Mouse (Mus musculus): ENCODE data around the gene Nit2. TPM values are rescaled to one million over a fixed set of nuclear protein-coding genes. Genes with fewer than 3 reads are reported as not detected.
"Not testable (repeated sequence)": the region's sequence is repeated elsewhere in the genome, so short reads cannot be mapped to it uniquely, and the experiment has no call there.

Nit2 gene
- polyA plus RNA-seq, 1 experiment from 2014 or later, result 100 TPM

GRCm38 (mm10) chr16:57177254-57177653 is 10.1 kb upstream of the Nit2 start:
- ATAC-seq (replicated peaks; ENCODE audit: low FRiP score), result no peak
- H3K4me2 ChIP-seq, result no peak overlapping the region
- WGBS, result 78% methylated on average over 2 of the region's 2 CpGs

GRCm38 (mm10) chr16:57176276-57176675 is 9.1 kb upstream of the Nit2 start:
- Histone ChIP-seq H3K4me3 (replicated peaks) (no peak overlapping the region), H3K36me3 (peaks cover 58% of the 10 kb centered on the region), H3K4me1 (no peaks in the 10 kb centered on the region), H3K9me3 (replicated peaks) (no peaks in the 10 kb centered on the region), H3K27me3 (no peaks in the 10 kb centered on the region), H3K4me2 (no peak overlapping the region), H3K9ac (no peak overlapping the region), H3K27ac (no peak overlapping the region)
- WGBS, result 95% methylated on average over 7 of the region's 7 CpGs
- ATAC-seq (replicated peaks; ENCODE audit: low FRiP score), result no peak

More at GRCm38 (mm10) chr16:57177254-57177653, 10.1 kb upstream of the Nit2 start:
- Histone ChIP-seq H3K27ac (no peak overlapping the region), H3K9me3 (replicated peaks) (no peaks in the 10 kb centered on the region), H3K27me3 (no peaks in the 10 kb centered on the region), H3K4me1 (no peaks in the 10 kb centered on the region), H3K36me3 (peaks cover 60% of the 10 kb centered on the region), H3K4me3 (replicated peaks) (no peak overlapping the region), H3K9ac (no peak overlapping the region)

DNA sequence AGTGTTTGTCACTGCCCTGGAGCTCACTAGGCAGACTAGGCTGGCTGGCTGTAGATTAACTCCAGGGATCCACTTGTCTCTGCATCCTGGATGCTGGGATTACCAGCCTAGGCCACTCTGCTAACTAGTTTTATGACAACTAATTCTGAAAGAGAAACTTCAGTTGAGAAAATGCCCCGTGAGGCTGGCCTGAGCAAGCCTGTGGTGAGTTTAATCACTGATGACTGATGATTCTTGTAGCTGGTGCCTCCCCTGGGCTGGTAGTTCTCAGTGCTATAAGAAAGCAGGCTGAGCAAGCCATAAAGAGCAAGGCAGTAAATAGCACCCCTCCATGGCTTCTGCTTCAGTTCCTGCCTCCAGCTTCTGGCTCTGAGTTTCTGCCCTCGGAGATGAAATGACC is 8.6 kb upstream of the Nit2 start:
- no peaks in the 10 kb centered on the region for H3K9me3 ChIP-seq (replicated peaks)
- no peak overlapping the region for H3K9ac ChIP-seq
- no peak for ATAC-seq (replicated peaks; ENCODE audit: low FRiP score)
- no peak overlapping the region for H3K27ac ChIP-seq
- H3K4me1 ChIP-seq, result no peaks in the 10 kb centered on the region
- H3K4me2 ChIP-seq, result no peak overlapping the region
- H3K36me3 ChIP-seq, result peaks cover 59% of the 10 kb centered on the region
- H3K4me3 ChIP-seq (replicated peaks), result no peak overlapping the region
- 86% methylated on average over 2 of the region's 2 CpGs for WGBS
- no peaks in the 10 kb centered on the region for H3K27me3 ChIP-seq

- ATAC-seq (replicated peaks; ENCODE audit: low FRiP score); H3K4me1 ChIP-seq: not testable (repeated sequence)
Observed at GRCm38 (mm10) chr16:57174480-57174879, 7.3 kb upstream of the Nit2 start.

GRCm38 (mm10) chr16:57171570-57171969 is 4.4 kb upstream of the Nit2 start:
- no peaks in the 10 kb centered on the region for H3K4me1 ChIP-seq
- peaks cover 52% of the 10 kb centered on the region for H3K36me3 ChIP-seq
- no peak overlapping the region for H3K27ac ChIP-seq
- 88% methylated on average over 6 of the region's 6 CpGs for WGBS
- no peak overlapping the region for H3K4me2 ChIP-seq
- H3K4me3 ChIP-seq (replicated peaks), result no peak overlapping the region
- no peaks in the 10 kb centered on the region for H3K27me3 ChIP-seq
- no peak for ATAC-seq (replicated peaks; ENCODE audit: low FRiP score)
- no peaks in the 10 kb centered on the region for H3K9me3 ChIP-seq (replicated peaks)
- no peak overlapping the region for H3K9ac ChIP-seq

More at GRCm38 (mm10) chr16:57174480-57174879, 7.3 kb upstream of the Nit2 start:
- H3K9me3 ChIP-seq (replicated peaks); H3K4me2 ChIP-seq; H3K9ac ChIP-seq; H3K27me3 ChIP-seq; H3K27ac ChIP-seq; H3K4me3 ChIP-seq (replicated peaks): not testable (repeated sequence)
- H3K36me3 ChIP-seq, result peaks cover 66% of the 10 kb centered on the region

GRCm38 (mm10) chr16:57171161-57171560 is 4.0 kb upstream of the Nit2 start:
- Histone ChIP-seq H3K36me3 (peaks cover 48% of the 10 kb centered on the region), H3K27ac (no peak overlapping the region), H3K4me2 (no peak overlapping the region), H3K9ac (no peak overlapping the region), H3K4me3 (replicated peaks) (no peak overlapping the region), H3K4me1 (peaks cover 3% of the 10 kb centered on the region; the same call in 1 of the 2 replicates), H3K9me3 (replicated peaks) (no peaks in the 10 kb centered on the region), H3K27me3 (no peaks in the 10 kb centered on the region)
- WGBS, result 87% methylated on average over 8 of the region's 8 CpGs
- ATAC-seq (replicated peaks; ENCODE audit: low FRiP score), result no peak

DNA sequence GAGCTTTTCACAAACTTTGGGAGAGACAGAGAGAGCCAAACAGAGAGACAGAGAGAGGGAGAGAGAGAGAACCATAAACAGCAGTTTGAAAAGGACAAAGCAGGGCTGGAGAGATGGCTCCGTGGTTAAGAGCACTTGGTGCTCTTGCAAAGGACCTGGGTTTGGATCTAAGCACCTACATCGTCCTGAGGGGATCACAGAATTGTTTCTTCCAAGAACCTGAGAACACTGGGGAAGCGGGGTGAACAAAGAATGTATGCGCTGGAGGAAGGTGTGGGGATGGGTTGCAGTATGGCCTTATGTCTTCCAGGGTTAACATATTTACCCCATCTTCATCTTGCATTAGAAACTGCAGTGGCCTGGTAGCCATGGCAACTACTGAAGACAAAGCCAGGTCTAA is 1.1 kb upstream of the Nit2 start:
- Histone ChIP-seq H3K27me3 (no peaks in the 10 kb centered on the region), H3K9ac (no peak overlapping the region), H3K27ac (no peak overlapping the region), H3K9me3 (replicated peaks) (no peaks in the 10 kb centered on the region), H3K4me2 (no peak overlapping the region), H3K4me3 (replicated peaks) (no peak overlapping the region), H3K4me1 (peaks cover 8% of the 10 kb centered on the region; the same call in 1 of the 2 replicates), H3K36me3 (peaks cover 37% of the 10 kb centered on the region)
- no peak for ATAC-seq (replicated peaks; ENCODE audit: low FRiP score)
- WGBS, result 77% methylated on average over 4 of the region's 4 CpGs

DNA sequence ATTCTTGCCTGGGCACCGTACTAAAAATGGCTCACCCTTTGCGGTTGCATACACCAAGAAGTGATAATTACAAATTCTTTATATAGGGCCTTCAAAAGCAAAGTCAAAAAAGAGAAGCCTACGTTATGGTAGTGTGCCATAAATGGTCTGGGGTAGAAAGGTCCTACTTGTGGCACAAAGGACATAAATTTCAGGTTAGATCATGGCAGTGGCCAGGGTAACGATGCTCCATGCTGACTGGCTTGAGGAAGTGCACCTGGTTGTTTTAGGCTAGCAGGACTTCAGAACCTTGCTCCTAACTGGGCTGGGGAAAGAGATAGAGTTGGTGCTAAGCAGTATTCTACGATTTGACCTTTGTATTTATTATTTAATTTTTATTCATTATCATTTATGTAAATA is 372 bp upstream of the Nit2 start:
- Histone ChIP-seq H3K4me1 (peaks cover 8% of the 10 kb centered on the region; the same call in 1 of the 2 replicates), H3K9me3 (replicated peaks) (no peaks in the 10 kb centered on the region), H3K27ac (peak overlapping the region; percentile 97; the same call in 1 of the 2 replicates), H3K4me2 (peak overlapping the region; percentile 60), H3K9ac (peak overlapping the region; percentile 71), H3K27me3 (no peaks in the 10 kb centered on the region), H3K36me3 (peaks cover 38% of the 10 kb centered on the region), H3K4me3 (replicated peaks) (peak overlapping the region; percentile 73)
- peak; percentile 44 for ATAC-seq (replicated peaks; ENCODE audit: low FRiP score)
- 17% methylated on average over 5 of the region's 5 CpGs for WGBS

- 0 out of 2 replicates have a peak overlapping the region, but pooled peaks have one; percentile 71 for H3K9ac ChIP-seq
- H3K27ac ChIP-seq, result peak overlapping the region; percentile 97
- H3K4me1 ChIP-seq, result peaks cover 8% of the 10 kb centered on the region; the same call in 1 of the 2 replicates
- H3K36me3 ChIP-seq, result peaks cover 36% of the 10 kb centered on the region
- no peaks in the 10 kb centered on the region for H3K9me3 ChIP-seq (replicated peaks)
- H3K27me3 ChIP-seq, result no peaks in the 10 kb centered on the region
- no peak for ATAC-seq (replicated peaks; ENCODE audit: low FRiP score)
- WGBS, result 81% methylated on average over 6 of the region's 6 CpGs
- H3K4me2 ChIP-seq, result peak overlapping the region; percentile 60
- peak overlapping the region; percentile 73 for H3K4me3 ChIP-seq (replicated peaks)
Observed at GRCm38 (mm10) chr16:57166086-57166485, 1.1 kb downstream of the Nit2 start.

- no peak for ATAC-seq (replicated peaks; ENCODE audit: low FRiP score)
- Histone ChIP-seq H3K9ac (no peak overlapping the region), H3K27me3 (no peaks in the 10 kb centered on the region), H3K36me3 (peaks cover 38% of the 10 kb centered on the region), H3K9me3 (replicated peaks) (no peaks in the 10 kb centered on the region), H3K27ac (no peak overlapping the region), H3K4me3 (replicated peaks) (no peak overlapping the region), H3K4me1 (peaks cover 8% of the 10 kb centered on the region; the same call in 1 of the 2 replicates), H3K4me2 (no peak overlapping the region)
- 89% methylated on average over 5 of the region's 5 CpGs for WGBS
Observed at GRCm38 (mm10) chr16:57165157-57165556, 2.0 kb downstream of the Nit2 start.

DNA sequence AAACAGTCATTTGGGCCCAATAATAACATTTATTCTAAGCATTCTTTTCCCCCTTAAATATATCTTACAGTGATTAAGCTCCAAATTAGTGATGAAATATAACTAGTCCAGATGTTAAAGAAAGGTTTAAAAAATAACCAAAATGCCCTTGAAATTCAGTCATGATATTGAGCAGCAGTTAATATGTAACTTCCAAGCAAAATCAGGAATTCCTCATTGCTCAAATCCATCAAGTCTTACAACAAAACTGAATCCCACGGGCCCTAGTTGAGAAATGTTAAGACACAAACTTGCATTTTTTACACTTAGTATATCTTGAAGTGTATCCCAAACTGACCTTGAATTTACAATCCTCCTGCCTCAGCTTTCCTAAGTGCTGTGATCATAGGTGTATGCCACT is 3.4 kb downstream of the Nit2 start:
- Histone ChIP-seq H3K4me3 (replicated peaks) (no peak overlapping the region), H3K27me3 (no peaks in the 10 kb centered on the region), H3K27ac (no peak overlapping the region), H3K4me2 (no peak overlapping the region), H3K9me3 (replicated peaks) (no peaks in the 10 kb centered on the region), H3K4me1 (peaks cover 8% of the 10 kb centered on the region; the same call in 1 of the 2 replicates), H3K9ac (no peak overlapping the region), H3K36me3 (peaks cover 44% of the 10 kb centered on the region)
- 75% methylated on average over 1 of the region's 1 CpGs for WGBS
- no peak for ATAC-seq (replicated peaks; ENCODE audit: low FRiP score)

GRCm38 (mm10) chr16:57162841-57163240 is 4.3 kb downstream of the Nit2 start:
- Histone ChIP-seq H3K4me3 (replicated peaks) (no peak overlapping the region), H3K27me3 (no peaks in the 10 kb centered on the region), H3K4me2 (no peak overlapping the region), H3K27ac (no peak overlapping the region), H3K9me3 (replicated peaks) (no peaks in the 10 kb centered on the region), H3K36me3 (peaks cover 52% of the 10 kb centered on the region), H3K9ac (no peak overlapping the region), H3K4me1 (peaks cover 8% of the 10 kb centered on the region; the same call in 1 of the 2 replicates)
- 89% methylated on average over 5 of the region's 5 CpGs for WGBS
- ATAC-seq (replicated peaks; ENCODE audit: low FRiP score), result no peak

GRCm38 (mm10) chr16:57159835-57160234 is 7.3 kb downstream of the Nit2 start:
- no peak for ATAC-seq (replicated peaks; ENCODE audit: low FRiP score)
- peaks cover 77% of the 10 kb centered on the region for H3K36me3 ChIP-seq
- H3K9me3 ChIP-seq (replicated peaks), result no peaks in the 10 kb centered on the region
- no peaks in the 10 kb centered on the region for H3K4me1 ChIP-seq
- no peak overlapping the region for H3K9ac ChIP-seq
- WGBS, result 74% methylated on average over 7 of the region's 7 CpGs
- no peak overlapping the region for H3K4me2 ChIP-seq
- no peaks in the 10 kb centered on the region for H3K27me3 ChIP-seq
- H3K27ac ChIP-seq, result no peak overlapping the region
- no peak overlapping the region for H3K4me3 ChIP-seq (replicated peaks)

All from kidney, embryonic 15.5 days (tissue).